Mouse (Mus musculus): ENCODE data around the gene Cecr2.

- no peak for TF ChIP-seq CTCF (IDR thresholded peaks at IDR 0.05; ENCODE audit: low read depth)
- TF ChIP-seq EP300 (IDR thresholded peaks at IDR 0.05; ENCODE audit: low read depth) = no peak
Measured at GRCm38 (mm10) chr6:120675979-120676378, 9.8 kb downstream of the Cecr2 start.

All from liver, postnatal 0 days (tissue).